Mouse (Mus musculus): Measurements from ENCODE around the gene Btbd35f8. TPM values are rescaled to one million over a fixed set of nuclear protein-coding genes. Genes with fewer than 3 reads are reported as not detected.

The Btbd35f8 gene
- total RNA-seq (2023) = not detected

GRCm38 (mm10) chrX:34450224-34450623, at the start of gene Btbd35f8:
TSS of gene Btbd35f8 (plus strand) at chrX:34450524.

Other genes starting within 250 kb of the Btbd35f8 start
- not detected for gene Spin2g, start 211.8 kb upstream of the Btbd35f8 start, total RNA-seq (2023)